In the genomic region with DNA sequence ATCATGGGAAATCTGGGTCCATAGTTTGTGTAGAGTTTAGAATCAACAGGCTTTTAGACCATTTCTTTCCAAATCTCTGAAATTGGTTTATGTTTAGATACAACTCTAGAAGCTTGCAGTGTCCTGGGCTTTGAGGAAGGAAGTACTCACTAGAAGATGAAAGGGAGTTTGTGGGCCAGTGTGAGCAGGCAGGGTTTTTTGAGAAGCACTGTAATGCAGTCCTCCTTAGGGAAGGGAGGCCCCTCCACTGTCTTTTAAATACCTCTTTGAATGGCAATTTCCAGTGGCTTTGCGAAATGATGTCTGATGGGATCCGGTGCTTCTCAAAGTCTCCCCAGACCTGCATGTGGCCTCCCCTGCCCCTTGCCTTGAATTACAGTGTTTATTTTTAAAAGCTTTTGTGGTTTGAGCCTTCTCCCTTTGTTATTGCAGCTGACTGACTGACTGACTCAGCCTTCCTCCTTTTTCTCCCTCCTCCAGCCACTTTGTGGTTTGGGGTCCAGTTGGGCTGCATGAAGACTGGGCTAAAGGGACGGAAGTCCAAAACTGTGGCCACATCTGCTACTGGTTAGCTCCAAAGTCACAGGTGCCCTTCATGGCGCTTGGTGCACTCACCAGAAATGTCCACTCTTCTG, we compare ENCODE assay signal across 15 mouse cellular contexts.
DNase-seq lines count a peak whose midpoint lies in the region; ATAC-seq and TF ChIP-seq lines count a peak whose summit lies in the region.
"Had no signal": no experiment of that assay in that cellular context is flagged by ENCODE, and none has a peak within 500 bp of the region (broad histone marks: within the 10 kb centered on the region; RNA-seq: fewer than 3 reads in every experiment).

No protein-coding gene starts in this region.

- H3K4me3 ChIP-seq in C2C12 (ENCODE audit: insufficient read depth, poor library complexity, severe bottlenecking) = no peak overlapping the region
- H3K4me3 ChIP-seq in forebrain, embryonic 15.5 days = no peak overlapping the region
- H3K4me3 ChIP-seq: left cerebral cortex, adult 2 months; liver, embryonic 12.5 days had no signal

- H3K4me1 ChIP-seq in forebrain, embryonic 15.5 days = peaks cover 24% of the 10 kb centered on the region
- H3K4me1 ChIP-seq: liver, embryonic 12.5 days had no signal

- peaks cover 42% of the 10 kb centered on the region for H3K79me2 ChIP-seq in C2C12 (ENCODE audit: control insufficient read depth, insufficient read depth)

- TF ChIP-seq CTCF in C2C12 (IDR thresholded peaks at IDR 0.05; ENCODE audit: control insufficient read depth, insufficient read depth, insufficient read length) = no peak

- H3K27ac ChIP-seq in forebrain, embryonic 15.5 days (replicated peaks) = 0 out of 2 replicates have a peak overlapping the region, but pooled peaks have one; percentile 6
- H3K27ac ChIP-seq: kidney, postnatal 0 days; left cerebral cortex, adult 2 months; liver, embryonic 12.5 days had no signal

- H3ac ChIP-seq in C2C12 (ENCODE audit: control insufficient read depth, insufficient read length, low read depth) = no peak overlapping the region

- H3K27me3 ChIP-seq in C2C12 (ENCODE audit: control insufficient read depth, insufficient read depth, insufficient read length) = no peaks in the 10 kb centered on the region
- H3K27me3 ChIP-seq in forebrain, embryonic 15.5 days = no peaks in the 10 kb centered on the region
- H3K27me3 ChIP-seq: liver, embryonic 12.5 days had no signal

- peaks cover 2% of the 10 kb centered on the region for H3K79me3 ChIP-seq in C2C12 (ENCODE audit: low read depth)

- H3K4me2 ChIP-seq in forebrain, embryonic 15.5 days (replicated peaks) = no peak overlapping the region
- H3K4me2 ChIP-seq: liver, embryonic 12.5 days had no signal

- no peaks in the 10 kb centered on the region for H3K36me3 ChIP-seq in C2C12 (ENCODE audit: control insufficient read depth, insufficient read depth)
- H3K36me3 ChIP-seq in forebrain, embryonic 15.5 days = no peaks in the 10 kb centered on the region
- H3K36me3 ChIP-seq: liver, embryonic 12.5 days had no signal

- no peak for ATAC-seq in forebrain, embryonic 15.5 days (replicated peaks)
- no peak for ATAC-seq in erythroblast, adult 5-6 weeks (replicated peaks; ENCODE audit: low FRiP score, poor library complexity, severe bottlenecking)
- ATAC-seq: liver, embryonic 12.5 days; lung, postnatal 0 days had no signal

- DNase-seq in 3T3-L1 (ENCODE audit: low read depth, low spot score) = peak; percentile 86
- DNase-seq in embryo, embryonic 11 days = peak; percentile 45
- no peak for DNase-seq in adrenal gland, adult 2 months
- DNase-seq in kidney, postnatal 4 days = no peak
- DNase-seq in adrenal gland, postnatal 10 days = no peak
- DNase-seq: cerebellum, postnatal 10 days; gastrocnemius, postnatal 36 days; right cerebral cortex, postnatal 25 days had no signal

- WGBS in forebrain, embryonic 15.5 days = 77% methylated on average over 4 of the region's 4 CpGs

- H3K9ac ChIP-seq in forebrain, embryonic 15.5 days (replicated peaks) = no peak overlapping the region
- H3K9ac ChIP-seq: liver, embryonic 12.5 days had no signal

- no peaks in the 10 kb centered on the region for H3K9me3 ChIP-seq in forebrain, embryonic 15.5 days
- H3K9me3 ChIP-seq: liver, embryonic 12.5 days had no signal

TF ChIP-seq in C2C12, 6 proteins besides CTCF, POLR2A, EP300 and RAD21:
- TF ChIP-seq FOSL1 (IDR thresholded peaks at IDR 0.05; ENCODE audit: insufficient read depth, low read length, poor library complexity, severe bottlenecking) (peak; percentile 96), CEBPB (IDR thresholded peaks at IDR 0.05; ENCODE audit: low read depth) (peak; percentile 75), USF1 (IDR thresholded peaks at IDR 0.05; ENCODE audit: low read depth) (no peak), MYOG (IDR thresholded peaks at IDR 0.05; ENCODE audit: control insufficient read depth, extremely low read depth, insufficient read length) (no peak), MAX (IDR thresholded peaks at IDR 0.05) (peak; percentile 74), MYOD1 (IDR thresholded peaks at IDR 0.05; ENCODE audit: control insufficient read depth, insufficient read length, low read depth) (peak; percentile 100)

Comparison
In these comparisons a context has a peak if more than half of its experiments do, and no peak if none do; other contexts are left out.
1. DNase-seq: peak in 3T3-L1 (single experiment) and embryo, embryonic 11 days (single experiment); none in adrenal gland, adult 2 months (single experiment), kidney, postnatal 4 days (0 of 2) and adrenal gland, postnatal 10 days (single experiment).